Mouse (Mus musculus) CH12.LX (cell line): ENCODE data around the gene Rab42. TPM values are rescaled to one million over a fixed set of nuclear protein-coding genes. Genes with fewer than 3 reads are reported as not detected.
"Not testable (repeated sequence)": the region's sequence is repeated elsewhere in the genome, so short reads cannot be mapped to it uniquely, and the experiment has no call there.

Experiments
- DNase-seq: peaks from one replicate; pipeline ENCODE4 v3.0.0-alpha.2; 2013; ENCODE audit errors: extremely low read depth
- H3K27ac ChIP-seq: 2 replicates; pipeline ENCODE4 v1.5.1; 2012; ENCODE audit warnings: low read depth, mild to moderate bottlenecking, control low read depth, moderate library complexity; ENCODE audit not compliant: insufficient read depth
- H3K27me3 ChIP-seq: replicated peaks from 2 replicates; pipeline ENCODE3; 2012; ENCODE audit warnings: inconsistent platforms
- H3K36me3 ChIP-seq, 2 experiments: replicated peaks in 1 of 2; 2 replicates each; pipeline versions ENCODE3 to v1.6.1; 2012; ENCODE audit warnings: inconsistent platforms in 1 of 2, low read length in 1 of 2, mild to moderate bottlenecking in 1 of 2, mixed read lengths in 1 of 2, moderate library complexity in 1 of 2; ENCODE audit not compliant: control insufficient read depth in 1 of 2, insufficient read depth in 1 of 2
- H3K4me1 ChIP-seq, 2 experiments: 2 replicates each; pipeline ENCODE4 v1.6.1; 2012; ENCODE audit warnings: inconsistent platforms in 1 of 2, moderate library complexity in 1 of 2; ENCODE audit not compliant: insufficient read depth in 2 of 2, control insufficient read depth in 1 of 2
- H3K4me2 ChIP-seq: 2 replicates; pipeline ENCODE4 v1.6.1; 2012; ENCODE audit warnings: low read depth, mild to moderate bottlenecking, control low read depth; ENCODE audit not compliant: poor library complexity, insufficient read depth, severe bottlenecking
- H3K4me3 ChIP-seq, 3 experiments: fragments of 150-350 bp in 1 of 3; sonication (generic) in 1 of 3; replicated peaks in 1 of 3; 2 replicates each; pipeline versions ENCODE3 to v1.5.1; 2011 to 2012; ENCODE audit warnings: low read depth in 2 of 3, low read length in 2 of 3, mild to moderate bottlenecking in 2 of 3, moderate library complexity in 2 of 3, control low read depth in 1 of 3, improper control_type of control experiment in 1 of 3, inconsistent platforms in 1 of 3, mixed read lengths in 1 of 3; ENCODE audit not compliant: poor library complexity in 1 of 3
- H3K79me2 ChIP-seq: replicated peaks from 2 replicates; pipeline ENCODE4 v1.6.1; 2012; ENCODE audit warnings: mild to moderate bottlenecking, moderate library complexity; ENCODE audit not compliant: control insufficient read depth, poor library complexity, insufficient read depth, severe bottlenecking; ENCODE audit errors: extremely low read depth
- H3K9ac ChIP-seq: 2 replicates; pipeline ENCODE4 v1.6.1; 2012; ENCODE audit warnings: low read depth, mild to moderate bottlenecking, control low read depth, moderate library complexity; ENCODE audit not compliant: insufficient read depth
- H3K9me3 ChIP-seq: replicated peaks from 2 replicates; pipeline ENCODE3; 2012; ENCODE audit warnings: low read length, inconsistent platforms, mixed read lengths
- E2F4 ChIP-seq: IDR thresholded peaks from 2 replicates; pipeline ENCODE4 v1.6.1; 2011; ENCODE audit warnings: low read depth, low read length, improper control_type of control experiment; ENCODE audit not compliant: insufficient replicate concordance
- ELF1 ChIP-seq: IDR thresholded peaks from 2 replicates; pipeline ENCODE4 v1.6.1; 2014; ENCODE audit warnings: low read depth, mild to moderate bottlenecking, inconsistent platforms, low read length, improper control_type of control experiment
- JUN ChIP-seq: IDR thresholded peaks from 2 replicates; pipeline ENCODE4 v1.6.1; 2011; ENCODE audit warnings: low read depth, mild to moderate bottlenecking, low read length, improper control_type of control experiment, moderate library complexity; ENCODE audit not compliant: insufficient read depth
- JUND ChIP-seq: conservative IDR thresholded peaks from 2 replicates; pipeline ENCODE4 v1.6.1; 2011; ENCODE audit warnings: low read depth, low read length, improper control_type of control experiment
- PAX5 ChIP-seq: IDR thresholded peaks from 2 replicates; pipeline ENCODE4 v1.6.1; 2012; ENCODE audit warnings: low read length, inconsistent platforms, mixed read lengths
- POLR2AphosphoS2 ChIP-seq: IDR thresholded peaks from 2 replicates; pipeline ENCODE4 v1.6.1; 2011; ENCODE audit warnings: low read depth, low read length, improper control_type of control experiment
- RAD21 ChIP-seq: IDR thresholded peaks from 2 replicates; pipeline ENCODE4 v1.6.1; 2011; ENCODE audit warnings: low read depth, mild to moderate bottlenecking, low read length, improper control_type of control experiment, moderate library complexity
- SIN3A ChIP-seq: IDR thresholded peaks from 2 replicates; pipeline ENCODE4 v1.6.1; 2012; ENCODE audit warnings: low read length, improper control_type of control experiment, inconsistent platforms
- SMC3 ChIP-seq: IDR thresholded peaks from 2 replicates; pipeline ENCODE4 v1.6.1; 2011; ENCODE audit warnings: low read depth, low read length, improper control_type of control experiment
- dilution Hi-C: fragments of 300-500 bp; cut with MboI; formaldehyde crosslinking; loops from 2 replicates; pipeline ENCODE4 v1.14.3; 2020; ENCODE audit warnings: low sequenced_read_pairs; ENCODE audit not compliant: extremely low pct_unique_long_range_greater_than_20kb, extremely low pct_ligation_motif_present
- in situ Hi-C: fragments of 300-500 bp; cut with MboI; formaldehyde crosslinking; loops from 3 replicates; pipeline ENCODE4 v1.14.3; 2019; ENCODE audit warnings: low sequenced_read_pairs, low pct_ligation_motif_present, low pct_unique_long_range_greater_than_20kb, mixed read lengths
- polyA plus RNA-seq: library from polyadenylated mRNA; unstranded; fragments of >175 nt; gene quantifications from 2 replicates; pipeline ENCODE4 v1.2.1, GENCODE M21; 2012; ENCODE audit warnings: low read depth; ENCODE audit not compliant: insufficient read length
- total RNA-seq, 2 experiments: library from RNA; depleted of rRNA; stranded (reverse); fragments of 300-350 nt in 1 of 2; fragments of >200 nt in 1 of 2; gene quantifications; 2 replicates each; pipeline ENCODE4 v1.2.3; 2012 to 2014

The Rab42 gene
- total and polyA plus RNA-seq, 3 experiments = 0.31 to 0.51 TPM; not detected in 1

DNA sequence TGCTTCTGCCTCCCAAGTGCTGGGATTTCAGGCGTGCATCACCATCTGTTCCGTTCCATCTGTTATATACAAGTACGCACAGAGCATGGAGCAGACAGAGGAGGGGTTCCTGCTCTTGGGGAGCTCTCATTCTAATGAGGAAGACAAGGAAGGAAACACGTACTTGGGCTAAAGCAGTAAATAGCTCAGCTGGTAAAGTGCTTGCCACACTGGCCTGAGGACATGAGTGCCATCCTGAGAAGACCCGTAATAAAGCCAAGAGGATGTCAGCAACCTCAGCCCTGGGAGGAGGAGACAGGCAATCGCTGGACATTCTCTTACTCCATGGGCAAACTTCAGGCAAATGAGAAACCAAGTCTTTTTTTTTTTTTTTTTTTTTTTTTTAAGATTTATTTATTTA is 2.8 kb upstream of the Rab42 start:
- Histone ChIP-seq H3K4me3 (no peak overlapping the region), H3K27ac (no peak overlapping the region), H3K4me1 (peaks cover 0 to 13% of the 10 kb centered on the region in 2 experiments; a peak in 1 of 4 replicates), H3K4me2 (no peak overlapping the region), H3K79me2 (peaks cover 16% of the 10 kb centered on the region), H3K9me3 (no peaks in the 10 kb centered on the region), H3K9ac (no peak overlapping the region), H3K36me3 (peaks cover 11 to 16% of the 10 kb centered on the region in 2 experiments), H3K27me3 (no peaks in the 10 kb centered on the region)
- DNase-seq = no peak
- dilution Hi-C loops (no loop called here), in situ Hi-C loops (loop anchor here (25.0 kb wide), 1 partner anchor 206 kb away; the partner anchor contains the start of gene Sesn2)
- TF ChIP-seq JUN (no peak), POLR2AphosphoS2 (no peak), RAD21 (no peak)

DNA sequence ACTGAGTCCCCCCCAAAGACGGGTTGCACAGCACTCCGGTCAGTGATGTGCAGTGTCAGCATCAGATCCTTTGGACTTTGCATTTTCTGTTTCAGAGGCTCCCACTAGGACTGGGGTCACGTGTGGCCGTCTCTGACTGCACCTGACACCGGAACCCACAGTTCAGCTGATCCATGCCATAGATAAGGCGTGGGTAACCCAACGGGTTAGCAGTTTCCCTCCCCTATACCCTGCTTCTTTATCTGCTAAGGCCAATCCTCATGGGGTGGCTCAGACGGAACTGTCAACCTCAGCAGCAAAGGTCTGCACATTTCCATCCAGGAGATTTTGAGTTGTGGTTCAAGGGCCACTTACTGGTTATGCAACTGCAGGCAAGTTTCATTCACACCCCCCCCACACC is 2.1 kb upstream of the Rab42 start:
- Histone ChIP-seq H3K9ac (no peak overlapping the region), H3K4me3 (no peak overlapping the region), H3K9me3 (no peaks in the 10 kb centered on the region), H3K79me2 (peaks cover 12% of the 10 kb centered on the region), H3K27ac (no peak overlapping the region), H3K4me1 (peaks cover 0 to 10% of the 10 kb centered on the region in 2 experiments; a peak in 2 of 4 replicates), H3K36me3 (peaks cover 5 to 10% of the 10 kb centered on the region in 2 experiments), H3K27me3 (no peaks in the 10 kb centered on the region), H3K4me2 (no peak overlapping the region)
- dilution Hi-C loops (no loop called here), in situ Hi-C loops (loop anchor here (25.0 kb wide), 1 partner anchor 207 kb away; the partner anchor contains the start of gene Sesn2)
- DNase-seq = no peak
- TF ChIP-seq ELF1 (no peak), E2F4 (no peak), SIN3A (no peak), PAX5 (no peak), SMC3 (no peak), JUND (no peak)

DNA sequence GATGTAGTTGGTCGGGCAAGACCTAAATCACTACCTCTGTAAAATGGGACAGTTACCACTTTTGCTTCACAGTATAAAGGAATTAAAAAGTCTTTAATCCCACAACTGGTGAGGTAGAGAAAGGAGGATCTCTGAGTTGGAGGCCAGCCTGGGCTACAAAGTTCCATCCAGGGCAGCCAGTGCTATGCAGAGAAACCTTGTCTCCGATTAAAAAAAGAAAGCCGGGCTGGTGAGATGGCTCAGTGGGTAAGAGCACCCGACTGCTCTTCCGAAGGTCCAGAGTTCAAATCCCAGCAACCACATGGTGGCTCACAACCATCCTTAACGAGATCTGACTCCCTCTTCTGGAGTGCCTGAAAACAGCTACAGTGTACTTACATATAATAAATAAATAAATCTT is 299 bp upstream of the Rab42 start:
- H3K79me2 ChIP-seq, H3K36me3 ChIP-seq, H3K4me2 ChIP-seq, H3K27ac ChIP-seq, H3K27me3 ChIP-seq, dilution Hi-C loops, H3K9me3 ChIP-seq, DNase-seq: not testable (repeated sequence)
- Histone ChIP-seq H3K9ac (0 out of 2 replicates have a peak overlapping the region, but pooled peaks have one; percentile 13), H3K4me1 (peaks cover 10 to 25% of the 10 kb centered on the region in 2 experiments), H3K4me3 (peak overlapping the region in 1 of 3 experiments; percentile 32)
- in situ Hi-C loops = loop anchor here (5.0 to 25.0 kb wide), 2 partner anchors 34 to 209 kb away; partner anchors contain the start of gene Sesn2
- TF ChIP-seq ELF1 = peak; percentile 44; the same call in 1 of the 2 replicates
